Mouse (Mus musculus) MEL (cell line): ENCODE data around the gene Gm26938.
A peak's percentile ranks its signal among the peaks of the same experiment; 100 is the strongest.

Source experiments
- BHLHE40 ChIP-seq: IDR thresholded peaks from 2 replicates; pipeline ENCODE4 v1.6.1; 2012; ENCODE audit warnings: low read depth, mild to moderate bottlenecking, inconsistent platforms, low read length, improper control_type of control experiment, borderline replicate concordance
- CTCF ChIP-seq, 3 experiments: IDR thresholded peaks in 2 of 3; conservative IDR thresholded peaks in 1 of 3; 2 replicates each; pipeline ENCODE4 v1.5.1; 2011 to 2012; ENCODE audit warnings: low read length in 3 of 3, low read depth in 2 of 3, mild to moderate bottlenecking in 2 of 3, improper control_type of control experiment in 1 of 3, inconsistent platforms in 1 of 3, mixed read lengths in 1 of 3, moderate library complexity in 1 of 3; ENCODE audit not compliant: control insufficient read depth in 1 of 3, insufficient read depth in 1 of 3, poor library complexity in 1 of 3, severe bottlenecking in 1 of 3
- ETS1 ChIP-seq: IDR thresholded peaks from 2 replicates; pipeline ENCODE4 v1.6.1; 2012; ENCODE audit warnings: low read depth, mild to moderate bottlenecking, inconsistent platforms, low read length, improper control_type of control experiment, moderate library complexity
- MYB ChIP-seq: IDR thresholded peaks from 2 replicates; pipeline ENCODE4 v1.6.1; 2011; ENCODE audit warnings: mild to moderate bottlenecking, low read depth, low read length, improper control_type of control experiment
- SIN3A ChIP-seq: IDR thresholded peaks from 2 replicates; pipeline ENCODE4 v1.6.1; 2012; ENCODE audit warnings: low read length, improper control_type of control experiment, inconsistent platforms
- USF1 ChIP-seq: IDR thresholded peaks from 2 replicates; pipeline ENCODE4 v1.6.1; 2014; ENCODE audit warnings: low read depth, mild to moderate bottlenecking, inconsistent platforms, low read length, improper control_type of control experiment, moderate library complexity

DNA sequence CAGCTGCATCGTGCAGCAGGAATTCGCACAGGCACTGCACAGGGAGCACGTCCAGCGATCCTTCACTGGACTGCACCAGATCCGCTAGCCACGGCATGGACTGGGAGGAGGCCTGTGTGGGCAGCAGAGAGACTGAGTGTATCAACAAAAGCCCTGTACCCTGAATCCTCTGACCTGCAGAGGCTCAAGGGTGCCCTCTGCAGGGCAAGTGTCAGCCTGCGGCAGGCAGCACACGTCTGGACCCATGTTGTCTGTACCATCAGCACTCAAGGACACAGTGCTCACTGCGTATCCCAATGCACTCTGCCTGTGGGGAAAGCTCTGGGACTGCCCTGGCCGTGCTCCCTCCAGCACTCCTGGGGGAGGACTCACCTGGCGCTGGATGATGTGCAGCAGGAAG, 61.9 kb downstream of the Gm26938 start:
- peak; percentile 74 to 96 (median 75) for TF ChIP-seq CTCF (IDR thresholded peaks at IDR 0.05 in 2 of 3, conservative IDR thresholded peaks at IDR 0.05 in 1 of 3; ENCODE audit: control insufficient read depth in 1 of 3, insufficient read depth in 1 of 3, low read depth in 2 of 3, low read length in 3 of 3, poor library complexity in 1 of 3, severe bottlenecking in 1 of 3)
- no peak for TF ChIP-seq MYB
- no peak for TF ChIP-seq BHLHE40
- no peak for TF ChIP-seq USF1
- no peak for TF ChIP-seq ETS1
- no peak for TF ChIP-seq SIN3A
